Mouse (Mus musculus): ENCODE results near the gene Cpsf6.

- TF ChIP-seq CTCF (IDR thresholded peaks at IDR 0.05; ENCODE audit: control insufficient read depth, insufficient read depth, insufficient read length) = no peak
- no peak for TF ChIP-seq USF1 (IDR thresholded peaks at IDR 0.05; ENCODE audit: low read depth)
- TF ChIP-seq MYOG (IDR thresholded peaks at IDR 0.05; ENCODE audit: control insufficient read depth, extremely low read depth, insufficient read length) = no peak
These were observed 3.1 kb downstream of the Cpsf6 start for GRCm38 (mm10) chr10:117376580-117377189.

Measured in C2C12 (cell line).